ENCODE assay signal across 1 mouse cellular context in the genomic region with DNA sequence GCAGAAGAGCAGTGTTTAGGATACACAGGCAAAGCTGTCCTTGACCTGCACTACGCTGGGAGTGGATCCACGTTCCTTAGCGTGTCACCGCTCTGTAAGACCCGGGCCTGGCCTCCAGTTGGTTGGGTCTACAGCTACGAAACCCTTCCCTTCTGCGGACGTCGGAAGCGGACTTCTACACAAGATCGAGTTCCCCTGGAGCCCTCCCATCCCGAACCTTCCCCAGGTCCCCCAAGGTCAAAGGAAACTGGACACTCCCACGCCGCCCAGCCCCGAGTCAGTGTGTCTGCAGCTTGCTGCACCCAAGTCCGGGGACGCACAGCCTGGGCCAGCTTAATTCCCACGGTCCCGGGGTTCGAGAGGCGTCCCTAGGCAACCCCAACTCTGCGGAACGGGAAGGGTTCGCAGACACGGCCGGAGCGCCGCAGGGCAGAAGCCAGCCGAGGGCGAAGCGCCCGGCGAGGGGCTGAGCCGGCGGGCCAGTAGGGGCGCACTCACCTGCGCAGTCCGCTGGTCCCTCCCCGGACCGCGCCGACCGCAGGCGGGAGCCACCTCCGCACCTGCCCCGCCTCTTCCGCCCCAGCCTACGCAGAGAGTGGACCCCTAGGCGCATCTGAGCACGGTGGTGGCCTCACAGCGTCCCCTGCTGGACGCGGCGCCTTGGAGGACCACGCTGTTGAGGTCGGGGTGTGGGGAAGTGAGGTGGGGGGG.
TF ChIP-seq lines count a peak whose summit lies in the region.

Gene 1700021F05Rik (minus strand): TSS at position 553 of the 711 bp plus-strand sequence.

TF ChIP-seq in CH12.LX, 34 proteins besides CTCF, POLR2A, EP300 and RAD21 (continued from another document):
- TF ChIP-seq TCF12 (IDR thresholded peaks at IDR 0.05; ENCODE audit: low read depth, low read length), result peak; percentile 93
- TF ChIP-seq ELF1 (IDR thresholded peaks at IDR 0.05; ENCODE audit: low read depth, low read length), result peak; percentile 82
- TF ChIP-seq ZNF384 (IDR thresholded peaks at IDR 0.05; ENCODE audit: low read depth, low read length), result no peak
- TF ChIP-seq MYC (IDR thresholded peaks at IDR 0.05; ENCODE audit: low read depth, low read length), result no peak
- TF ChIP-seq GABPA (IDR thresholded peaks at IDR 0.05; ENCODE audit: insufficient replicate concordance, low read depth, low read length), result peak; percentile 81
- peak; percentile 28 for TF ChIP-seq SMC3 (IDR thresholded peaks at IDR 0.05; ENCODE audit: low read depth, low read length)
- TF ChIP-seq SIN3A (IDR thresholded peaks at IDR 0.05; ENCODE audit: low read length), result no peak; the same call in 1 of the 2 replicates
TF ChIP-seq in CH12.LX: peak in this region for 14.
